Mouse (Mus musculus) G1E (cell line): ENCODE data around the gene Nkx2-1.

Source experiments
- CTCF ChIP-seq: IDR thresholded peaks from 2 replicates; pipeline ENCODE4 v1.5.1; 2012; ENCODE audit warnings: low read depth, low read length, inconsistent platforms, mixed read lengths
- GATA2 ChIP-seq: IDR thresholded peaks from 2 replicates; pipeline ENCODE4 v1.6.1; 2012; ENCODE audit warnings: low read depth, low read length, inconsistent platforms, borderline replicate concordance

DNA sequence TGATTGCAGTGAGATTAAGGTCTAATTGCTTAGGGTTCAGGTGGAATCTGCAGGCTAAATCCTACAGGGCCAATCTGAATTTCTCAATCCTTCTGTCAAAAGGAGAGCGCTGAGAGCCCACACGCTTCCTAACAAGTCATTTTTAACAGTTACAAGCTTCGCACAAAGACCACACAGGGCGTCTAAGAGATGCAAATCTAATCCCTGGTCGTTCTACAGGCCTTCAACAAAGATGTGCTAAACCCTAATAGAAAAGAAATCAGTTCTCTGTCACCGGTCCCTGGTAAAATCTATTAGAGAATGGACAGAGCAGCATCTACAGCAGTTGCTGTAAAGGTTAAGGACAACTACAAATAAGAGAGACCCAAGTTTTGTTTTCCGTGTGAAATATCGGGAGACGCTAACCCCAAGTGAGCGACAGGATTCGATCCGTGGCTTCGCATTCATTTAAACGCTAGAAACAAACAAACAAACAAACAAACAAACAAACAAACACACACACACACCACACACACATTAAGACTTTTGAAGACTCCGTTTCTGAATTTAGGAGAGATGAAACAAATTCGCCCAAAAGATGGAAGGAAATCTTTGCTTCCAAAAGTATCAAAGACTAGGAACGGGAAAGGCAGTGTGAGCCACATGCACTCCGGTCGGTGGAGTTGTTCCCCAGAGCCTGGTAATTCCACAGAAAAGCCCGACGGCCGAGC lies 16.2 kb downstream of the Nkx2-1 start:
- no peak for TF ChIP-seq CTCF
- TF ChIP-seq GATA2 = no peak
